Mouse (Mus musculus): ENCODE measurements at regions not wholly inside any gene's neighbourhood (a gene's known extent, or its start where the extent isn't known, plus 50 kb on each side); places are given as distances from the start of the nearest gene placed in this dataset.

DNA sequence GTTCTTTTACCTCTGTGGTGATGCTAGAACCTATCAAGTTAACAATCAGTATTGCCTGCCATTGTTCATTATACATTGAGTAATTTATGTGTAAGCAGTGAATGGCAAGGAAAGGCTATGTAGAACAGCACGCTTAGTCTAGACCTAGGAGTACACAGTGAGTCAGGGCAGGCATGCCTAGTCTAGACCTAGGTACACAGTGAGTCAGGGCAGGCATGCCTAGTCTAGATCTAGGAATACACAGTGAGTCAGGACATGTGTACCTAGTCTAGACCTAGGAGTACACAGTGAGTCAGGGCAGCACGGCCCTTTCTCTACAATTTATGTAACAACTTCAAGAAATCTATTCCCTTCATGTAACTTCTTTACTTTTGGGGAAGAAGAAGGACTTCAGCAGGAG lies 347.2 kb downstream of the Tmem232 start:
- no peak for DNase-seq (ENCODE audit: low spot score)

DNA sequence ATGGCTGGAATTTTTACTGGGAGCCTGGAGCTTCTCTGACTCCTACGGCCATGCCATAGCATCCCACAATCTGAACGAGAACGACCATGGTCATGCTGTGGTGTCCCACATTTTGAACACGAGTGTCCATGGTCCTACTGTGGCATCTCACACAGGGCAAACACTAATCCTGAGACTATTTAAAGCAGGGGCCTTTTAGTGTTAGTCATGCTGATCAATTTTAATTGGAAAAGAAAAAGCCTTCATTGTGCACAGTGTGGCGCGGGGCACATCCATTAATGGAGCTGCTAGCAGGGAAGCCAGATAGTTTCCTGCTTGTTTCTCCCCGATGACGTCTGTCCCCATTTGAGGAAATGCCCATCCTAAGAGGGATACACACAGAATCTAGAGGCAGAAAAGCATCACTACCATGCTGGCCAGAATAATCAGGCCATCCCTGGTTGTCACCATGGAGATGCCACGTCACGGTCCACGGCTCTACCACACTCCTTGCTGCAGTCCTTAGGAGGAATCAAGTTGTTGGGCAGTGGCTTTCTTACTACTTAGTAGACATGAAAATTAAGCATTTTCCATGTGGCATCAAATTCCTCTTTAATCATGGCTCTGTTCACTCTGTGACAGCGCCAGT lies 348.0 kb downstream of the Tmem232 start:
- no peak for DNase-seq (ENCODE audit: low spot score)

DNA sequence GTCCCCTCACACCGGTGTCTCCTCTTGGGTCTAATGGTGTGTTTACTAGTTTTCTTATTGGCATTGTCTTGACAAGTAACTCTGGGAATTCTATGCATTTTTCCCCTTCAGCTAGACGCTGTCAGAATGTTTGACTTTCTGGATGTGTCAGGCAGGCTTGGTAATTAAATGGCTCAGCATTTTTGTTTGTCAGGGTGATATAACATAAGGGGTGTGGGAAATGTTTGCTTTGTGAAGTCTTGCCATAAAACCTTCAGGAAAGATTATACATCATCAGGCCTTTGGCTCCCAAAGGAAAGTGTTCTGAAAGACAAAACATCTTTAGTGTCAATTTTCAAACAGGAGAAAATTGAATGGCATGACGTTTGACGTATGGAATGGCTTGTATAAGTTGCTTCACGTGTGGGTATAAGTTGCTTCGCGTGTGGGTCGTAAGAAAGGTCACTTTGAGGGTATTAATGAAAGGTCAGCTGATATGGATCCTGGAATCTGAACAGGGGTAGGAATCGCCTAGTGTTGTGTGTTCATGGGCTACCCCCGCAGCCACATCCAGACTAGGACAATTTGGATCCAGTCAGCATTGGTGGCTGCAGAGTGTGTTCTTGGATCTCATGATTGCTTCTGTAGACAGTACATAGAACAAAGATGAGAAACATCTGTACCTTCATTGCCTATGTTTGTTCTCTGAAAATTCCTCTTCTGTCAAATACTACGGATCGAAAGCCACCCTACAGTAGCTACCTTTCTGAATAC lies 349.6 kb downstream of the Tmem232 start:
- DNase-seq (ENCODE audit: low spot score) = no peak

DNA sequence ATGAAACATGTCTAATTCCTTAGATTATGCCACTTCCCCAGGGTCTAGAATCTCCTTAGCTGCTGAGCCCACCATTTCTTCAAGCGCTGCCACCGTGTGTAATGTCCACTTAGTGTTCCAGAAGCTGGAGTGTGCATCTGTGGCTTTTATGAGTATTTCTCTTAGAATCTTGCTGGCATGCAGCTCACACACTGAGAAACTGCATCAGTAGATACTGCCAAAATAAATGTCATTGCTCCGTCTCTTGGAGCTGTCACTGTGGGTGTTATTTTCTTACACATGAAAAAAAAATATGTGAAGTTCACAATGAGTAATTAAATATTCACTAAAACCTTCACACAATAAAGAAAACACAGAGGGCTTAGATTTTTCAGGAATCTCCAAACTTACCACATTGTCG lies 345.3 kb upstream of the 4930583I09Rik start:
- no peak for DNase-seq (ENCODE audit: low spot score)

DNA sequence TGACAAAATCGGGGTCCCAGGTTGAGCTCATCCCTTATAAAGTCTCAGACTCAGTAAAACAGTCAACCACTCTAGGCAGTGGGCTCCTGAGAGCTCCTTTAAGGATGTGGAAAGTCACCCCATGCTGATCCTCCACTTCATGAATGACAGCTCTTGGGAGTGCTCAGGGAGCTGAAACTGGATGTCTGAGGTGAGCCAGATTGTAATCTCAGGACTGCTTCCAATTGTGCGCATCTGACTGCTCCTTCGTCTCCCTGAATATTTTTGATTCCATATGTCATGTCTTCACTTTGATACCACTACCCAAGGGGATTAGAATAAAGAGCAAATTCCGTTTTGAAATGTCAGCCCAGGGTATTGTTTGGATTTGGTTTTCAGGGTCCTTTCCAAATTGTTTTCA lies 339.9 kb upstream of the 4930583I09Rik start:
- no peak for DNase-seq (ENCODE audit: low spot score)

DNA sequence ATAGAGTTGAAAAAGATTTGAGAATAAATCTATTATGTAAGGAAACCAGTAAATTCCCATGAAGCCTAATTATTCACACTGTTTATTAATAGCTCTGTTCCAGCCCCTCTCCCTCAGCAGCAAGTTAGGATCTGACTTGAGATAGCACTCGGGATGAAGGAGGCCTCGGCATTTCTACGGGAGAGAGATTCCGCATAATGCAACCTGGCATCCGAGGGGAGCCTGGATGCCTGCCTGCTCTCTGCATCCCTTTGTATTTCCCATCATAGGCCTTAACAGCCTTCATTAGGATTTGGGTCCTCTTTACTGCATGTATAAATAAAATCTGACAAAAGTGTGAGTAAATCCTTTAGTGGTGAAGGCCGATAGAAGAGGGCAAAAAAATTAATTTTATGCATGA lies 338.2 kb upstream of the 4930583I09Rik start:
- no peak for DNase-seq (ENCODE audit: low spot score)

DNA sequence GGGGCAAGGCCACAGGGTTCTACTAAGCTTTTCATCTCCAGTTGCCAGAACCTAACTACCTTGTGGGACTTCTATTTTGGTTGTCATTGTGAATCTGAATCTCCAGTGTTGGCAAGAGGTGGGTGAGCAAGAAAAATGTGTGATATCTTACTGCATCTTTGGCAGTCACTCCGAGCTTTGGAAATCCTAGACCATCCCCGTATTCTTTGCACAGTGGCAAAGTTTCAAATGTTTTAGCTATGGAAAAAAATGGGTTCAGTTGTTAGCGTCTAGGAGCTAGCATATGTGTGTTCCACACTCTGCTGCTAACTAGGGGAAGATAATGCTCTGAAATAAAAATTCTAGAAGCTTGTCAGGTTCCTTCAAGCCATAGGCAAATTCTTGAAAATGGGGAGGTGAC lies 337.4 kb upstream of the 4930583I09Rik start:
- DNase-seq (ENCODE audit: low spot score) = no peak

DNA sequence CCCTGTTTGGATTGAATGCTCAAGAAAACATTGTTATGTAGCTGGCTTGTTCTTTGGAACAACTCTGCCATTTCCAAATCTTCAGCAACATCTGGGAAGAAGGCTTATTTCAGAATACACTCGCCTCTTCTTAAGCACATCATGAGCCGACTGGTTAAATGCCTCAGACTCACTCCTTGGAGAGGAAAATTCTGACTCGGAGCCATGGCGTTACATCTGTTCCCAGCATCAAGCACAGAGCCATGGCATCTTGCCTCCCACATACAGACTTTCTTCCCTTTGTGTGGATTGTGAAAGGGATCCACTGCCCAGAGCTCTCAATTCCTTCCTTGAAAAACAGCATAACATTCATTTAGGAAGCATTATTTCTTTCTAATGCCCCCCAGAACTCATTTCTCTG lies 334.8 kb upstream of the 4930583I09Rik start:
- no peak for DNase-seq (ENCODE audit: low spot score)

DNA sequence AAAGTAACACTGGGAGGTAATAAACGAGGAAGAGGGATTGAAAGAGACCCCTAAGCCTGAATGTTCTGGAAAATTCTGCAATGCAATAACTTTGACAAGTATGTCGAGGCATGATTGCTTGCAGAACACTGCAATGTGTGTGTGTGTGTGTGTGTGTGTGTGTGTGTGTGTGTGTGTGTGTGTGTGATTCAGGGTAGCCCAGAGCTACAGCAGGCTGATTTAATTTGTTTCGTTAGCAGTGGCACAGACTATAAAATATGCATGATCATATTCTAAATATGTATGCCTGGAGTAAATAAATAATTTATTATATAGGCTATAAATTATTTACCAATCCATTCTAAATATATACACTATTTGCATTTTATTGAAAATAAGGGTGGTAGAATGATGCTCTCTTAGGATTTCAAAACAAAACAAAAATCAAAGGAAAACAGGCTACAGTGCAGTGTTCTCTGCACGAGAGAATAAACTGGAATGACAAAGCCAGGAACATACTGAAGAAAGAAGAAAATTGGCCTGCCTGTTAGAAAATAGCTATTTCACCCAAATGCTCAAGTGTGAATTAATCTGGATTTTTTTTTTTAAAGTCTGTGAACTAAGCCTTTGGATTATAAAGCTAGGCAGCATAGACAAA lies 334.2 kb upstream of the 4930583I09Rik start:
- no peak for DNase-seq (ENCODE audit: low spot score)

DNA sequence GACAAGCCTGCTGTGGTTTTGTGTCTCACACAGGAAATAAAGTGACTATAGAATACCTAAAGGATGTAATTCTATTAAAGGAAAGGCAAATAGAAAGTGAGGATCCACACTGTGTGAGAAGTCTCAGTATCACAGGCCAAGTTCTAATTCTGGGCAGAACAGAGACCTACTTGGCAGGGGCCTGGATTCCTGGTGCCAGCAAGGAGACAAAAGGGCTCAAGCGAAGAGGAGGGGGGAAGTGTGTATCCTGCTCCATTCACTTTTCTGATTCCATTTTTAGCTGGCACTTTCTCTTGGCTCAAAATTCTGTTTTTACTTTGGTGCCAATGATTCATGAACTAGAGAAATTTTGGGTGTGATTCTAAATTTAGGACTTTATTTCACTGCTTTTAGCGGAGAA lies 310.5 kb upstream of the 4930583I09Rik start:
- DNase-seq (ENCODE audit: low spot score) = no peak

DNA sequence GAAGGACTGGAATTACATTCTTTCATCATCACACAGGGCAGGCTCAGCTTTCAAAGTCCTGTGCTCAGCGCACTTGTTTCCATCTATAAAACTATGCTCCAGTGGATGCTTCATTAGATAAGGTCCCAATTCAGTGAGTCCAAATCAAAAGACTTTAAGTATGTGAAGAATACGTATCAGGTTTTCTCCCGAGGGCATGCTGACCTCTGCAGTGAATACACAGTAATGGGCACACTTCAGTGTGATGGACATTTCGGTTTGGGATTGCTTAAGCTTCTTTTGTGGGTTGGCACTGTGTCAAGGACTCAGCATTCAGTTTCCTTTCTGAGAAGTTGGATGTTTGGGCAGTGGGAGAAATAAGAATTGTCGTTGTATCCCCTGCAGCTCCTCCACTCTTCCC lies 278.8 kb upstream of the 4930583I09Rik start:
- DNase-seq (ENCODE audit: low spot score) = no peak

DNA sequence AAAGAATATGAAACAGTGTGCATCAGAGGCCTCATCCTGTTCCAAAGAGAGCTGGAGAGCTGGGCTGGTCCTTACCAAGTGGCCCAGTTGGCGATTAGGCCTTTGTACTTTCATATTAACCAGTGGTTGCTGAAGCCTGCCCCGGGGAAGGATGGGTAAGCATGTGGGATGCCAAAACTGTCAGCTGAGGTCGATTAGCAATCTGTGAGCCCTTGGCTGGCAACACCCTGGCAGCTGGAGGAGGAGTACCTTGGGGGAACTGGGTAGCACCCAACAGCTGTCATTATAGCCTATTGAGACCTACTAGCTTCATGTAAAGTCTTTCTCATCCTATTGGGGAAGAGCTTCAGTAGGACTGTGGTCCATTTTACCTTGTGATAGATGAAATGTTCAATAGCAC lies 277.2 kb upstream of the 4930583I09Rik start:
- DNase-seq (ENCODE audit: low spot score) = no peak

DNA sequence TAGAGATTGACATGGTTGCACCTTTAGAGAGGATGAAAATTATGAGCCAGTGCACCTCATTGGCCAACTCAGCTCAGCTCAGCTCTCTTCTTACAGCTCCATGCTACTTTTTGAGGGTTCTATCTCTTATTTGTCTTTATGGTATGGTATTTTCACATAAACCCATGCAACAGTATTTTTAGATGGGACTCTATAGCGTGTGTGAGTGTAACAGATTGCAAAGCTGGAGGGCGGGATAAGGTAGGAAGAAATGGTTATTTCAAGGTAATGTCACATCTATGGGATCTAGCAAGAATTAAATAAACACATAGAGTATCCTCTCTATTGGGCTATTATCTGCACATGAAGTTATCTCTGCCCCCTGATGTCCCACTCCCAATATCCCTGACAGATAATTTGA lies 269.8 kb upstream of the 4930583I09Rik start:
- no peak for DNase-seq (ENCODE audit: low spot score)

DNA sequence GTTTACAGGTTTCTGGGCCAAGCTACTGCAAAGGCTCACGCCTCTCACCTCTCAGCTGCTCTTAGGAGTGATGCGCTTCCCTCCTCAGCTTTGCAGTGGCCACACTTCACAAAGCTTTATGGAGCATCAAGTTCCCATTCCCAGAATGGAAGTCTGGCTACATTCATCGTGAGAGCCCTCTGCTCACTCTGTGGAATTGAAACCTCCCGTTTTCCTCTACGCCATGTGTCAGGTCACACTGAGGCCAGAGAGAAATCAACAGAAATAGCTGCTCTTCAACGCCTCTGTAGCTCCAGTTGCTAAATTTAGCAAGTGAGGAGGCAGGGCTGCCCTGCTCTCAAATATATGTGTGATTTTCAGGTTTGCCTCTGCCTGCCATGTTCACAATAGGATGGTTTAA lies 265.3 kb upstream of the 4930583I09Rik start:
- no peak for DNase-seq (ENCODE audit: low spot score)

DNA sequence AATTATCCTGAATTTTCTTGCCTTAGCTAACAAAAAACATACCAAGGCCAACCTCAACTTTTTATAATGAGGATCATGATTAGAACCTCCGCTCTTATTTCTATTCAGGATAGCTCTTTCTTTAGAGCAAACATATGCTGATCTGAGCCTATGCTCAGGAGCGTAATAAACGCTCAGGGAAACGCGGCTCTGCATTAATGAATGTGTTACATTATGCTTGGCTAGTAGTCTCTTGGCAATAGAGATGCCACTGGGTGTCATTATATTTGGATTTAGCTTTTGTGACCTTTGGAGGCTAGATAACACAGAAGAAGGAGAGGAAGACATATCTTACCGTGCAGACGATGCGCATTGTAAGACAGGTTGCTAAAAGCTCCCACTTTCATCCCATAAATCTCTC lies 246.4 kb upstream of the 4930583I09Rik start:
- DNase-seq (ENCODE audit: low spot score) = no peak

DNA sequence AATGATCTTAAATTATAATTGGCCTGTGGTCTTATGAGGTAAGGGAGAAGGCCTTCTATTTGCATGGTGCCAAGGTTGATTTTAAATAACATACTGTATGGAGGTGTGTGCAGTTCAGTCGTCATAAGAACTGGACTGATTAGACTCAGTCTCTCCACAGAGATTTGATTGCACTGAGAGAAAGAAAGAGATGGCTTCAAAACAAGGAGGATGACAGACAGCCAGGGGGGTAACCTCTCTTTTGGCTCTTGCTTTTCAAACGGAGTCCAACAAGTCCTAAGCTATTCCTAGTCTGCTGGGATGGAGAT lies 245.9 kb upstream of the 4930583I09Rik start:
- DNase-seq (ENCODE audit: low spot score) = no peak

DNA sequence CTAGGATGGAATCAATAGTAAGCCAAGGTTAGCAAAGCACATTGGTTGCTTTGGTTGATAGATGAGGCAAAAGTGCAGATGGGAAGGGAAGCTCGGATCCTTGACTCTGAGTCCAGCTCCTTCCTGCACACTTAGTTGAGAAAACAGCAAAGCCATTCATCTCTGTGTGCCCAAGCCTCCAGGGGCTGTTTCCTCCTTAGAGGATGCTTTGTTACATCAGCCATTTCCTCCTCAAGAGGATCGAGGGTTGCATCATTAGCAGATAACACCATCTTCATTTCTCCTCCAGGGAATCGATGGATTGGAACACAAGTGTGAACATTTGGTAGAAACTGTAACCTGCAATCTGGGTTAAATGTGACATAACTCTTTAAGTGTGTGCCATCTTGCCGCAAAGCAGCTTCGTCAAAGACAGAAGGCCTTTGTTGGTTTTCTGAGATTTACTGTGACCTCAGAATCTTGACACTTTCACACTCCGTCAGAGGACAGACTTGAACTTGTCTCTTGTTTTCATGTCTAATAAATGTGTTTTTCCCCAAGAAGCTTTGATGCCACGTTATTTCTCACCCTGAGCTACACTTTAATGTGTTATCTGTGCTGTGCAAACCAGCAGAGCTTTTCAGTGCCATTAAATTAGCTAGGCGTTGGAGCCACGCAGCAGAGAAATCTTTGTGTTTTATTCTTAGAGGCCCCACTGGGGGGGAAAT lies 245.4 kb upstream of the 4930583I09Rik start:
- no peak for DNase-seq (ENCODE audit: low spot score)

DNA sequence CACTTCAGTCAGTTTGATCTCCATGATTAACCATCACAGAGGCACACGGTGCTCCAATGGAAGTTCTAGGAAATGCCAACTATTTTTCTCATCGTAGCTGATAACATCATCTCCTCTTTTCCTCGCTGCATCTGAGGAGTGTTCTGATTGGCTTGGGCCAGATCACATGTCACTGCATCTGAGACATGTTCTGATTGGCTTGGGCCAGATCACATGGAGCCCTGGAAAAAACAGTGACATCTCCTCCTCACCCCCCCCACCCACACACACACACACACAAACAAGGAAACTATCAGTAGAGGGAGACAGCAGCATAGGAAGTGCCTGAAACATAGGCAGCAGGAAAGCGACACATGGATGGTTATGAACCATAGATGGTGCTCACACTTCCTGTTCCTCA lies 239.0 kb upstream of the 4930583I09Rik start:
- DNase-seq (ENCODE audit: low spot score) = no peak

DNA sequence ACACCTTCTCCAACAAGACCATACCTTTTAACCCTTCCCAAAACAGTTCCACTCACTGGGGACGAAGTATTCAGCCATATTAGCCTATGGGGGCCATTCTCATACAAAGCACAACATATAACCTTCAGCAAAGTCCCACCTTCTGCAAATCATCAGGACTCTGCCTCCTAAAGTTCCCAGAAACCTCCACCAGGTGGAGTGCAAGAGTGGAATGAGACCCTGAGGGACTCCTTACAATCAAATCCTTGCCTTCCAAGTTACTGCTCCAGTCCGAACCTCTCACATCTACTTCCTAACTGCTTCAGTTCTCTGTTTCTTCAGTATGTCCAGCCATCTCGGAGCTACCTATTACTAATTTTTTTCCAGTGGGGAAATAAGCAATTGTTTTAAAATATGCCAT lies 235.2 kb upstream of the 4930583I09Rik start:
- DNase-seq (ENCODE audit: low spot score) = no peak

DNA sequence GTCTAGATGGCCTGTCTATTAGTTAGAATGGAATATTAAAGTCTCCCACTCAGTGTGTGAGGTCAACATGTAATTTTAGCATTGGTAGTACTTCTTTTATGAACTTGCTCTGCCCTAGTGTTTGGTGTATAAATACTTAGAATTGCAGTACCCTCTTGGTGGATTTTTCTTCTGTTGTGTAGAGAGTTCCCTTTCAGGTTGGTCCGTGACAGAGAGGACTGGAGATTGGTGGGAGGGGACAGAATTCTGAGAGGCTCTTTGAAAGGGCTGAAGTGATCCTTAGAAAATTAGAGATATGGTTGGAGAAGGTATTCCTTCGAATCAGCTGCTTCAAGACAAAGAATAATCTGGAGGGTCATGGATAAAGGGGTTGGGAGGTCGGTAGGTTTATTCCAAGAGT lies 230.3 kb upstream of the 4930583I09Rik start:
- DNase-seq (ENCODE audit: low spot score) = no peak

DNA sequence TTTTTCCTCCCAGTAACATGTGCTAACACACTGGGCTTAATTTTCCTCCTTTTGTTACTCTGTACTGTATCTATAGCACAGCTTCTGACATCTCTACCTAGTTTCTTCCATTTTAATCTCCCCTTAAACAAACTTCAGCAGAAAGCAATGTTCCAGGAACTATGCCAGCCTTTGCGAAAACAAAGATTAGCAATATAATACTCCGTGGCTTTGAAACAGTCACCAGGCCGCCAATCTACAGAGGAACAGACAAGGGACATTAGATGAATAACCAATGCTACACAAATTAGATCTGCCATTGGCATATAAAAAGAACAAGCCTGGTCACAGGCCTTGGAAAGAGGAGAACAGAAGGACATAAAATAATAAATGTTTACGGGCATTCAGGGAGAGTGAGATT lies 220.2 kb upstream of the 4930583I09Rik start:
- DNase-seq (ENCODE audit: low spot score) = no peak

DNA sequence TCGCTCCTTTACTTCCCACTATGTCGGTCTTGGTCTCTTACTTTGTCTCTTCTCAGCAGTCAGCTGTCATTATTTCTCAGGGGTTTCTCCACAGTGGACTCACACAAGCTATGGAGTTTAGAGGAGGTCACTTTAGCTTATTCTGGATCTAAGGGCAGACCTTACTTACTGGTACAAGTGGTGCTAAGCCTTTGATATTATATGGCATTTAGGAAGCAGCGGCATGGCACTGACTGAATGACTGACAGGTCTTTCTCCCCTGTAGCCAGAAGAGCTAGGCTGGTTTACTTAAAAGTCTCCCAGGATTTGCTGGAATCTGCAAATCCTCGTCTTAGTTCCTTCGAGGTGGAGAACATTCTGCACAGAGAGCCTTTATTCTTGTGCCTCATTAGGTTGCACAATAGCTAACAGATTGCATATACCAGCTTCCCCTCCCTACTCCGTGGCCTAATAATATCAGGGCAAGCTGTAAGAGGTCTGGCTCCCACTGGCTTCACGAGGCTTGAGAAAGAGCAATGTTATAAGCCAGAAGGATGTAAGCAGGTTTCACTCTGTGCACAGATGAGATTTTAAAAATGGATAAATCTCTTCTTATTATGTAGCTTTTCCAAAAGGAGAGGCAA lies 214.1 kb upstream of the 4930583I09Rik start:
- no peak for DNase-seq (ENCODE audit: low spot score)

DNA sequence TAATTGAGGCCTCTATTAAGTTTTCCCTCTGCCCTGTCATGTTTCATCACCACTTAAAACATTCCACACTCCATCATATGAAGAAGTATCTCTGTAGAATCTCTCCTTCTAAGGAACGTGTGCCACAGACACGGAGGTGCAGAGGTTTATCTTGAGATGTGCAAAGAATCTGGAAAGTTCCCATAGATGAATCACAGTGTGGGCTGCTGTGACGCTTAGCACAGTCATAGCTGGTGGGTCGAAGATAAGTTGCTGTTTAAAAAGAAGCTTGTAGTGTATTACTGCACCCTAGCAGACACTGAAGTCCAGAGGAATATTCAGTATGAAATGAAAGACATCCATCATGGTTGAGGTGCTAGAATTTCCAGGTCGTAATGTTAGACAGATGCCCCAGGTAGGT lies 179.9 kb upstream of the 4930583I09Rik start:
- DNase-seq (ENCODE audit: low spot score) = no peak

All from urinary bladder, postnatal 10 days (tissue).